Comparison of ENCODE assay signal across 1 mouse cellular context in the genomic region with DNA sequence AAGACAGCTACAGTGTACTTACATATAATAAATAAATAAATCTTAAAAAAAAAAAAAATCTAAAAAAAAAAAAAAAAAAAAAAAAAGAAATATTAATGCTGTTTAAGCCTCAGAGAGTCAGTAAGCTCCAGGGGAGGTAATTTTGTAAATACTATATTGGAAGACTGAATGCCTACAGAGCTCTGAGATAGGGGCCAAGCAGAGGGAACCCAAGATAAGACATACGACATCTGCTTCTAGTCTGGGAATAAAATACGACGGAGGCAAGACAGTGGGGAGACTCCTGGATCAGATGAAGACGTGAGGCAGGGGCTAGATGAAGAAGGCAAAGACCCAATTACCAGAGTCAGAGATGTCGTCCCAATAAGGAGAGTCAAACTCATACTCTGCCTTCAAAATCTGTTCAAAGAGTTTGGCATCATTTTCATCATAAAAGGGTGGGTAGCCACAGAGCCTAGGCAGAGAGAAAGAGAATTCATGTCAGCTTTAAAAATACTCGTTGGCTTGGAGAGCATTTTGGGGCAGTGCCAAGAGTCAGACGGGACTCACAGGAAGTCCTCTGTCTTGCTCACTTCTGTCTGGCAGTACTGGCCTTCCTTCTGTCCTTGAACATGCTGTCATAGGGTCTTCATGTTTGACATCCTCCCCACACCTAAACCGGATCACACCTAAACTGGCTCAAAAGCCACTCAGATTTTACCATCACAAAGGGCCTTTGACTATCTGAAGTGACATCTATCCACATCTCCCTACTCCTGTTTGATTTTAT.
TF ChIP-seq lines count a peak whose summit lies in the region.

No protein-coding gene starts in this region.

TF ChIP-seq in ES-E14, 5 proteins besides CTCF, POLR2A, EP300 and RAD21:
- peak; percentile 41; the same call in 1 of the 2 replicates for TF ChIP-seq ZNF384 (IDR thresholded peaks at IDR 0.05; ENCODE audit: low read depth, low read length)
- no peak for TF ChIP-seq HCFC1 (IDR thresholded peaks at IDR 0.05; ENCODE audit: borderline replicate concordance, insufficient read depth, low read length)
